Mouse (Mus musculus) mouse trophoblast stem cell (cell line): Measurements from ENCODE around the gene Rnf212b.

Source experiments
- in situ Hi-C, 2 experiments: fragments of 300-500 bp; cut with MseI, MboI; formaldehyde crosslinking; loops; 2 replicates in 1 of 2; 3 replicates in 1 of 2; pipeline ENCODE4 v1.15.1; 2025

The Rnf212b gene

DNA sequence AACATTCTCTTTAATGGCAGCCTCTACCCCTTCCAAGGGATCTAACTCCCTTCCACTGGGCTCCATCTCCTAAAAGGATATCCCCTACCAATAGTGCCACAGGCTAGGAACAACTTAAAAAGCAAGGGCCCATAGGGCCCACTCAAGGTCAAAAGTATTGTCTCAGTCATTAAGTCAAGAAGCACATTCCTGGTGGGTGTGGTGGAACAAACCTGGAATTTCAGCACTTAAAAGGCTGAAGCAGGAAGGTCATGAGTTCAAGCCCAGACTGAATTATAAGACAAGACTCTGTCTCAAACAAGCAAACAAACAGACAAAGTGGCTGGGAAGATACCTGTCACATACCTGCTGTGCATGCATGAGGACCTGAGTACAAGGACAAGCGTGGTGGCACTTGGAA lies 18.0 kb upstream of the Rnf212b start:
- in situ Hi-C loops, result no loop called here

DNA sequence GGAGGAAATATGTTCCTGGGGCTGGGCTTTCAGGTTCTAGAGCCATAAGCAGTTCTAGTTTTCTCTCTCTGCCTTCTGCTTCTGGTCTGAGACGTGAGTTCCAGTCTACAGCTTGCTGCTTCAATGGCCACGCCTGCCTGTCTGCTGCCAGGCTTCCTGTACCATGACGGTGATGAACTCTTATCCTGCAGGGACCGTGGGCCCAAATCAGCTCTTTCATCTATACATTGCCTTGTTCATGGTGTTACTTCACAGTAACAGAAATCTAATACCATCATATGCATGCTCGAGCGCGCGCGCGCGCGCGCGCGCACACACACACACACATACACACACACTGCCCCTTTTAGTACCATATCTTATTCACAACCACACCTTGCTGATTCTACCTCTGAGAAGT lies 17.2 kb upstream of the Rnf212b start:
- in situ Hi-C loops, result no loop called here

DNA sequence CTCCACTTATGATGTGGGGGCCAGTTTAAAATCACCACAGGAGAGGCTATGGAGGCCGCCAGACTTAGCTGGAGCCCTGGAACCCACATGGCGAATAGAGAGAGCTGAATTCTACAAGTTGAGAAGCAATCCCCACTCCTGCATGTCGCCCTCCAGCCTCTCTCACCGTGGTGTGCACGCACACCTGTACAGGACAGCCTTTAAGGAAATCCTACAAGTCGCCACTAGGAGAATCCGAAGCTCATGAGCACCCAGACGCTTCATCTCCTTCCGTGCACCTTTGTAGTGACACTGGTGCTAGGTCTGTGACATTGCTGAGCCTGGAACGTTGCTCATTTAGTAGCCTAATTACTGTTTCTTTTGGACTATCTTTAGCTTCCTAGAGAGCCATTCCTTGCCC lies 14.3 kb upstream of the Rnf212b start:
- in situ Hi-C loops, result no loop called here

DNA sequence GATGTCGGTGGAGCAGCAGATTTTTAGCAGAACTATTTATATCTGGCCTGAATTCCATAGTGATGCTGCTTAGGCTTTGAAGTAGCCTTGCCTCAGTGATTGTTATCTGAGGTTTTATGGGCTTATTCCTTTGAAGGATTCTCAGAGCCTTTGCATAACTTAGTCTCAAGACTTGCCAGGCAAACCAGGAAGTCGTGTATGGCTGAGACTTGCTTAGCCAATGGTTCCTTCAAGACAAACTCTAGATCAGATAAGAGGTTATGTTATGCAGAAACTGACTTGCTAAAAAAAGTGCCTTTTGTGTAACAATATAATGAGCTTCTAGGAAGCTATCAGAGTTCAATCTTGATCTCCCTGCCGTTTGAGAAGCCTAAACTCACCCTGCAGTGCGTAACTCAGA lies 11.5 kb upstream of the Rnf212b start:
- in situ Hi-C loops, result no loop called here

DNA sequence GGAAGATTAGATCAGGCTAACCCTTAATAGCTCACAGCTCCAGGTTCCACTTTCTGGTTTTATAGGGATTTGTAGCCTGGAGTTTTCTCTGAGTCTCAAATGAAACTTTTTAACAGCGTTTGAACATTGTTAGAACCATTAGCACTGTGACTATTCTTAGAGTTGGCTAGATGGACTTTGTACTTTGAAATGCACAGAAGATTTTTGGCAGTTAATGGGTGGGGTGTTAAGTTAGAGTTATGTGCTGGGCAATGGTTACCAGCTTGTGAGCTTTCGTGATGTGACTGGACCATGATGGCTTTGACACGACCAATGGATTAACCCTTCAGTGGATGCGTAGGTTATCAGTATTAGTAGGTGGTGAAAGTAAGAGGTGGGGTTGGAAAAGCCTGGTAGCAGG lies 7.8 kb upstream of the Rnf212b start:
- in situ Hi-C loops, result no loop called here

DNA sequence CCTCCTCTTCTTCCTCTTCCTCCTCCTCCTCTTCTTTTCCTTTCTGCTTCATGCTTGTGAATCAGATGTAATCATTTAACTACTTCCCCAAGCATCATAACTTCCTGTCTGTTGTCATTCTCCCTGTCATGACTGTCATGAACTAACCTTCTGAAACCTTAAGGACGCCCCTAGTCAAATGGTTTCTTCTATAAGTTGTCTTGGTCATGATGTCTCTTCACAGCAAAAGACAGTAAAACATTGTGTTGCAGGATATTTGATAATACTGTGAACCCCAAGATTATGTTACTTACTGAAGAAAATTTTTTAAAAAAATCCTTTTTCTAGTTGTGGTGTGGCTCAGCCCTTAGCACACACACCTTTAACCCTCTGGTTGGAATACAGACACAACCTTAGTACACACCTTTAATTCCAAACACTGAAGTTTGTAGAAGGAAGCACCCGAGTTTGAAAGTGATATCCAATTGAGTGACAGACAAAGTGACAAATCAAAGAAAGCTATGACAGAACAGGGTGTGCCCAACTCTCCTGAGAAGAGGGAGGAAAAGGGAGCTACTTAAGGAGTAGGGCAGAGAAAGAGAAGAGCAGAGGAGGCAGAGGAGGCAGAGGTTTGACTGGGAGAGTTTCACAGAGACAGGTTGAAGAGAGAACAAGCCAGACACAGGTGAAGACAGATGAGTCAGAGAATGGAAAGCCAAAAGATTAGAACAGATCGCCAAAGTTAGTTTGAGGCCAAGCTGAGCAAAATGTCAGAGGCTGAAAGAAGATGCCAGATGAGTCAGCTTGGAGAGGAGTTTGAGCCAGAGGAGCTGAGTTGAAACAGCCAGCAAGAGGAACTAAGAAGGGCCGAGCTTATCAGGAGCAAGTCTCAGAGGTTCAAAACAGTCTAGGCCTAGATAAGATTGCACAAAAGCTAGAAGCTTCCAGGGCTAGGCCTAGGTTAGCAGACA lies 4.9 kb upstream of the Rnf212b start:
- in situ Hi-C loops, result no loop called here

DNA sequence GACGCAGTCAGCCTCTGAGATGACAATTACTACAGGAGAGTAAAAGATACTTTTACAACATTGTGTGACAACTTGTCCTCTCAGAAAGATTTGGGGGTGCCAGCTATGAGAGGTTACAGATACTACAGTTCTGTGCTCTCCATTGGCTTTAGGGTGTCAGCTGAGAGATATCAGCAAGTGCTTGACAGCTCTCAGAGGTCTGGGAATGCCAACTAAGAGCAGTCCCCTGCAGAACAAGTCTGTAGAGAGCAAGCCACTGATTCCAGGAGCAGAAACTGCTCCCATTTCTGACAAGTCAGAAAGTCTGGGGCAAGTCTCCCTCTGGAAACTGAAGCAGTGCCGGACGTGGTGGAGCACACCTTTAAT lies 4.3 kb upstream of the Rnf212b start:
- in situ Hi-C loops, result no loop called here

DNA sequence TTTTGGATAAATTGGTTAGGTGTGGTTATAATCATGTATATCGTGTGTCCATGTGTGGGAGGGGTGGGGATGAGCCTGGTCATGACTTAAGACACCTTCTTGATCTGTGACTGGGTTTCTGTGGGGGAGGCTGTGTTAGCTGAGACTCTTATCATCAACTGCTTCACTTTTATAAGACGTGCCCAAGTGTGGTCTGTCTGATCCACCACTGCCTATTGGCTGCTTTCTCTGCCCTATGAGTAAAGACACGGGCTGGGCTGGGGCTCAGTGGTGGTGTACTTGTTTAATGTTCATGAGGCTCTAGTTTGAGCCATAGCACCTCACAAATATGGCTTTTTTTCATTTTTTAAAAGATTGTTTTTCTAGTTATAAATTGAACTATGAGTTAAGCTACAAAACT lies 1.8 kb downstream of the Rnf212b start:
- in situ Hi-C loops, result no loop called here

DNA sequence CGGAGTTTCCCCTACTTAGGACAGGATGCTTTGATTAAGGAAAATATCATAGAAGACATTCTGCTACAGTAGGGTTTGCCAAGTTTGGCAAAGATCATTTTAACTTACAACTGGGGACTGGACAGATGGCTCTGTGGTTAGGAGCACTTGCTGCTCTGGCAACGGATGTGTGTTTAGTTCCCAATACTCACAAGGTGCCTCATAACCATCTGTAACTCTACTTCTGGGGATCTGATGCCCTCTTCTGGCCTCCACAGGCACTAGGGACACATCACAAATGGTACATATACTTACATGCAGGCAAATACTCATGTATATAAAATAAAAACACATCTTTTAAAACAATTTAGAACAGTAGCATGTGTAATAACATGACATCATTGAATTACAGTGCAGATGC lies 3.9 kb downstream of the Rnf212b start:
- in situ Hi-C loops, result no loop called here

DNA sequence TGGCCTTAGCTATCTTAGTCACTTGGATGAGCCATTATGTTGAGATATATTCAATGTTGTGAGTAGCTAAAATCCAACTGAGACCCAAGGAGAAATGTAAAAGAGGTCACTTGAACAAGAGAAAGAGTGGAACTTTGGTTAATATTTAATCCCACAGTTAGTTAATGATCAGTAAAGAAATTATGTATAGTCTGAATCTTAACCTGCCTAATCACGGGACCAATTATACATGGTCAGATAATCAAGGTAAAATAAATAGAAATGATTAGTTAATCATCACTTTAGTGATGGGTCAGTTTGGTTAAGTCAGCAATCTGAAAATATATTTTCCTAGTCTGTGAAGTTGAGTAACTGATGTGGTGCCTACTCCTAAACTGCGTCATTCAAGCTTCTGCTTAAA lies 8.4 kb downstream of the Rnf212b start:
- in situ Hi-C loops, result no loop called here

DNA sequence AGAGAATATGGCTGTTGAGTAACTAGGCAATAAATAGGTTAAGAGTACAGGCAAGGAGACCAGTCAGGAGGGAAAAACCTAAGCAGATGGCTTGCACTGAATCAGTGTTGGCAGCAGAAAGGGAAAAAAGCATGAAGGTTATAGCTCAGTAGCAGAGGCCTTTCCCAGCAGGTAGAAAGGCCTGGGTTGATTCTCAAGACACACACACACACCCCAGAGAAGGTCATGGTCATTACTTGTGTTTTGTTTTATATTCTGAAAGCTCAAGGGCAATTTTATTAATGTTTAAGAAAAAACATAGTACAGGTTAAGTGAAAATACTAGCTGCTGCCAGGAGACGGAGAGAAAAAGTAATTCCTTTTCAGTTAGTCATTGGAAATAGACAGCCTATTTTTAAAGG lies 9.8 kb downstream of the Rnf212b start:
- in situ Hi-C loops, result no loop called here

DNA sequence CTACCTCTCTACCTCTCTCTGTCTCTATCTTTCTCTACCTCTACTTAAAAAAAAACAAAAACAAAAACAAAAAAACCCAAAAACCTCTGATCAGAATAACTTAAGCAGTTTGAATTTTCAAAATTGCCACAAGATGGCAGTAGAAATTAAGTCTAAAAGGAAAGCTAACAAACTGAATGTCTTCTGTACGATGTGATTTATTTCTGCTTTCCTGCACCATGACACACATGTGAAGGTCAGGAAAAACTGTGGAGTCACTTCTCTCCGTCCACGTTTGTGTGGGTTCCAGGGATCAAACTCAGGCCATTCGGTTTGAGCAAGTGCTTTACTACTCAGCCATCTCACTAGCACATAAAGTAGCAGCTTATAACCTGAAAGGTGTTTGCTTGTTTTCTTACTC lies 29.5 kb downstream of the Rnf212b start:
- in situ Hi-C loops, result no loop called here

DNA sequence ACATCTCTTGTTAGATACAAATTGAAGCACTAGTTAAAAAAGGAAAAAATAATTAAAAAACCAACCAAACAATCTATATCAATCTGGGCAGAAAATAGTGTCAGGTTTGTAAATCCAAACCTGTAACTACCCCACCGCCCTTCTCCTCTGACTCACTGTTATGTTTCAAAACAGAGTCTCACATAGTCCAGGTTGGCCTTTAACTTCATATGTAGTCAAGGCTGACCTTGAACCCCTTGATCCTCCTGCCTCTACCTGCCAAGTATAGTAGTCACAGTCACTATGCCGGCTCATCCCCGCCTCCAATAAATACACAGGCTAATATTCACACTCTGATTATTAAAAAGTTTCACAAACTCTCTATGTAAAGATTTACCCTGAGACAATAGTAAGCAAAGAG lies 41.8 kb downstream of the Rnf212b start:
- in situ Hi-C loops, result no loop called here

DNA sequence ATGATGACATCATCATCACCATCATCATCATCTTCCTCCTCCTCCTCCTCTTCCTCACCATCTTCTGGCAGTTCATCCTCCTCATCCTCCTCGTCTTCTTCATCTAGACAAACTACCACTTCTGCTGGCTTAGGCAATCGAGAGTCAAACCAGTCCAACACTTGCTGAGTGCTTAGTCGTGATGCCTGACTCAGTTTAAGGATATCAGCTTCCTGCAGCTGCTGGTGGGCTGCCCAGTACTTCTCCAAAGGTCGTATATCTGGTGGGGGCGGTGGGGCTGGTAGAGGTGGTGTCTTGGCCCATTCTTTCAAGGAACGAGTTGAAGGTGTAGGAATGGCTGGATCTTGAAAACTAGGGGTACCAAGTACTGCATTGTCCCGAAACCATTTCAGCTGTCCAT lies 42.8 kb downstream of the Rnf212b start:
- in situ Hi-C loops, result no loop called here

DNA sequence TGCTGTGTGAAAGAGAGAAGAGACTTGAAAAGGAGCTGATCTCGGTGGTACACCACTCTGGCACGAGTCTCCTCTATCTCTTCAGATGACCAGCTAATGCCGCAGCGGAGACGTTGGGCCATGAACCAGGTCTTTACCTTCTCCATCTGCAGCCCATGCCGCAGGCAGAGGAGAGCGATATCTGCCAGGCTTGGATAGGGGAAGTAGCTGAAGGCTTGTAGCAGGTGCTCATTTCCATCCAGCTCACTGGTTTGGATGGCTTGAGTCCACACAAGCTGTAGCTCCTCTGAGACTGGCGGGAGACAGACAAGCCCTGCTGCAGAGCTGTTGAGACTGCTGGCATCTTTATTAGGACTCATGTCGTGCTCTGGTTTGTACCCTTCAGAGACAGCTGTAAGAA lies 44.0 kb downstream of the Rnf212b start:
- in situ Hi-C loops, result no loop called here

DNA sequence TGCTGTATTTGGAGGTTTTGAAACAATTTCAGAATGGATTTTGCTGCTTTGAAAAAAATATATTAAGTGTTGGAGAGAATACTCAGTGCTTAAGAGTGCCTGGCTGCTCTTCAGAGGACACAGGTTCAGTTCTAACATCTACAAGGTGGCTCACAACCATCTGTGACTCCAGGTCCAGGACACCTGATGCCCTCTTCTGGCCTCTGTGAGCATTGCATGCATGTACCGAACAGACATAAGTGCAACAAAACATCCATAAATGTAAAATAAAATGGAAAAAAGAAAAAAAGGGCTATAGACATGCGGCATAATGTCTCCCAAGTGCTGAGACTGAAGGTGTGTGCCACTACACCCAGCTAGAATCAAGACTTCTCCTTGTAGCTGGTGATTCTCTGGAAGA lies 46.6 kb downstream of the Rnf212b start:
- in situ Hi-C loops, result no loop called here

DNA sequence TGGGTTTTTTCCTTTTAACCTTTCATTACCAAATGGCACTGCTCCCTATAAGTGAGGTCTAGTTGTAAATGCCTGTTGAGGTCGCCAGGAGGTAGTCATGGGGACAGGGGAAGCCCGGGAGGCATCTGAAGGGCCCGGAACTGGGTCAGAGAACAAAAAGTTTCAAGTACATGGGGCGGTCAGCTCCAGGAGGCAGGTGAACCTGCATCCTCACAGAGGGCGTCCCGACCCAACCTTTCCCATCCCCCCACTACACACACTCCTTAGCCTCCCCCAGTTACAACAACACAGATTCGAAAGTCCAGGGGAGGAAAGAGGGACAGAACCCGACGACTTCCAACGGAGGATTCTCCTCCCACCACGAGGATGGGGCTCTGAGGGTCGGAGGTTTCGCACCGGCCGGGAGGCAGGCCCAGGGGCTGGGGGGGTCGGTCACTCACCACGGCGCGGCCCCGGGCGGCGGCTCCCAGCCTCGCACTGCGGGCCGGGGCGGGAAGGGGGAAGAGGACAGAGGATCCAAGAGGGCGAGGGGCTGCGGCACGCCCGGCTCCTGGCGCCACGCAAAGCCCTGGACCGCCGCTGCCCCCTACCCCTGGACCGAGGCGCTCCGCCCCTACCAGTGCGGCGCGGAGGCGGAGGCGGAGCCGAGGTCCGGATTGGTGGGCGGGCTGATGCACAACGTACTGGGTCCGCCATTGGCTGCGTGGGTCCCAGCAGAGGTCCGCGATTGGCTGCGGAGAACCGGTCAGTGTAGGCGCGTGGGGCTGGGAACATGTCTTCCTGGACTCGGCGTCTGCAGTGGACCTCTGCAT lies 49.8 kb downstream of the Rnf212b start:
- in situ Hi-C loops, result no loop called here

DNA sequence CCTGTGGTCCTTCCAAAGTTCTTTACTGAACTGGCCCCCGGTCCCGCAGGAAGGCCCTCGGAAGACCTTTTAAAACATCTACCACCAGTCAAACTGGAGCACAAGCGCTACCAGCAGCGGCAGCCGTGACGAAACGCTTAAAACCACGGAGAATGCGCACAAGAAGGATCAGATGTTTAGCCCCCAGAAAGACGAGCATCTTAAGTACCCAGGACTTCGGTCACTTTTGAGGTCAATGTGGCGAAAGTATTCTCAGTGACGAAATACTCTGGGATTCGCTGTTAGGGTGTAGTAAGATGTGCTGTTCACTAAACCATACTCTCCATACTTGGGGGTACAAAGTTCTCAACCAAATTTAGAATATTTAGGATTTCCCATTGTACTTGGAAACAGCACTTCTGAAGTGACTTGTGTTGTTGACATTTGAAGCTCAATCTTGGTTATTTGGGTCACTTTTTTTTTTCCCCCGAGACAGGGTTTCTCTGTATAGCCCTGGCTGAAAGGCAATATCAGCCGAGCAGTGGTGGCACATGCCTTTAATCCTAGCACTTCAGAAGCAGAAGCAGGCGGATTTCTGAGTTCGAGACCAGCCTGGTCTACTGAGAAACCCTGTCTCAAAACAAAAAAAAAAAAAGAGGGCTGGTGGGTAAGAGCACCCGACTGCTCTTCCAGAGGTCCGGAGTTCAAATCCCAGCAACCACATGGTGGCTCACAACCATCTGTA lies 50.5 kb downstream of the Rnf212b start:
- in situ Hi-C loops, result no loop called here

DNA sequence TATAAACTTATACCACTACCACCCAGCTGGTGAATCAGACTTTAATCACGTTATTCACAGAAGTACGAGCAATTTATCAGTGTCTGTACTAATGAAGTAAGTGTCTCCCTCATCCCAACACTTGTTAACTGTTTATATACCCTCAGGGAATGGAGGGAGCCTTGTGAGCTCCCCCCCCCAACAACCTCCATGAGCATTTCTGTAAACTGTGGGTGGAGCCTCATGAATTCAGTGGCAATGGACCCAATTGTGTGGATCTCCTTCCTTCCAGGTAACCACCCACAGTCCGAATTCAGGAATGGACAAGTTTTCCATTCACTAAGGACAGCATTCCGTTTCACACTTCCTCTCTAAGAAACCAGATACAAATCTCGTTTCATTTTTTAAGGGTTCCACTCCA lies 51.7 kb downstream of the Rnf212b start:
- in situ Hi-C loops, result no loop called here

DNA sequence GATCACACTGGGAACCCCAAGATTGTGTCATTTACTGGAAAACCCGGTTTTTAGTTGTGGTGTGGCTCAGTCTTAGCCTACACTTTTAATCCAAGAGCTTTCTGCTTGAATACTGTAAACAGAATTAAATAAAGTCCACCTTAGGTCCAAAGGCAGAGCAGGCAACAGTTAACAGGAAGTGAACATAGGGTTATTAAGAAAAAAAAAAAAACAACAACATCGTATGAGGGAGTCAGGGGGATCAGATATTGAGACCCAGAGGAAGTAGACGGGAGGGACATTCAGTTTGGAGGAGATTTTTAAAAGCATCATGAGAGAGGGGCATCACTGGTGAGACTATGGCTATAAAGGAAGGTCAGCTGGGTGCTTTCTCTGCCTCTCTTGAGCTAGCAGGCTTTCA lies 52.3 kb downstream of the Rnf212b start:
- in situ Hi-C loops, result no loop called here

DNA sequence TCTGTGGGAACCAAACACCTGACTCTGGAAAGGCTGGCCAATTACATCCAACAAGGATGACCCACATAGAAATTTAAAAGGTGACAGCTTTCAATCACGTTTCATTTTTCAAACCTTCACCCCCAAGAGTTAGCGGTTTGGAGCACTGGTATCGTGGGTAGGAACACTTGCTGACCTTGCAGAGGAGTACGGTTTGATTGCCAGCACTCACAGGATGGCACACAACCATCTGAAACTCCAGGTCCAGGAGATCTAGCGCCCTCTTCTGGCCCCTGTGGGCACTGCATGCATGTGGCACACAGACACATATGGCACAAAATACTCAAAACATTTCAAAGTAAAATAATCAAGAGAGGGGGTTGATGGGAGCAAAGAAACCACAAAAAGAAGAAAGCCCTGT lies 53.0 kb downstream of the Rnf212b start:
- in situ Hi-C loops, result no loop called here

DNA sequence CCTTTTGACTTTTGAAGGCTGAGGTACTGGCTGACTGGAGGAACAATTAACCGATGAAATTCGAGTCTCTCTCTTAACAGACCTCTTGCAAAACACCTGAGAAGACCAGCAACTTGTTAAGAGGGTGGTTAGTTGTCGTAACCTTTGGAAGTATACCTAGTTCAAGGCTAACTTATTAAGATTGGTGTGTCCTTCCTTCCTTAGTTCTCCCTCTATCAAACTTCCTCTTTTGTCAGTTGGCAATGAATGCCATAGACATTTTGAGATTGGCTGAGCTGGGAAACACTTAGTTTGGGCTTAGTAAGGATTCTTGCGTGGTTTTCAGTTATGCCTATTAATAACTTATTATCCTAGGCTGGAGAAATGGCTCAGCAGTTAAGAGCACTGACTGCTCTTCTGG lies 54.1 kb downstream of the Rnf212b start:
- in situ Hi-C loops, result no loop called here
